Mouse (Mus musculus): ENCODE measurements at regions not wholly inside any gene's neighbourhood (a gene's known extent, or its start where the extent isn't known, plus 50 kb on each side); places are given as distances from the start of the nearest gene placed in this dataset.
A peak's percentile ranks its signal among the peaks of the same experiment; 100 is the strongest.

DNA sequence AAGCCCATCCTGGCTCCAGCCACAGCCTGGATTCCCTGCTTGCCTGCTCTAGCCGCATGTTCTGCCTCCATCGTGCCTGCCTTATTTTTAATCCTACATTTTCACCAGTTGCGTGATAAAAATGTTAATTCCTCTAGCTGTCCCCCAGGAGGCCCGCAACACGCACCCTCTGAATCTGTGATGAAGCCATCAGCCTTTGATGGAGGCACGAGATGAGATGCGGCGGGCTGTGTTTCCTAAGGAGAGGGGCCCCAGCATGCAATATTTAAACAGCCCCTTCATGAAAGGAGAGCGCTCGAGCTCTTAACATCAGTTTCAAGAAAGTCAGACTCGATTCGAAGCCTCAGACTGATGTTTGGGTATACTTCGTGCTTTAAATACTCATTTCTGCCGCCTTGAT is 76.3 kb downstream of the Nptx2 start:
- DNase-seq = no peak

DNA sequence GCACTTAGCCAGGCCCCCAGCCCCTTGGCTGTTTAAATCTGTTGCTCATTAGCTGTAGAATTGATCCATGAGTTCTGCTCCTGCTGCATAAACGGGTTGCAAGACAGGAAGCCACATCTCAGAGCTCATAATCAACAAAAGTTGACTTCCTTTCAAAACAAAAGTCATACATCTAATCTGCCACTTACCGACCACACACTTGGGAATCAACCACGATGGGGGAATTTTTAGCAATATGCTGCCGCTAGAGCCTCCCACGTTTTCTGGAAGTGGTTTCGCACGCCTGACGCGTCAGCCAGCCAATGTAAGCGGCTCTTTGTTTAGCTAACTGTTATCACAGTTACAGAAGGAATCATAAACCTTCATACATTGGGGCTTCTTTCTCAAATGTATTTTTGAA is 77.7 kb downstream of the Nptx2 start:
- DNase-seq = no peak

DNA sequence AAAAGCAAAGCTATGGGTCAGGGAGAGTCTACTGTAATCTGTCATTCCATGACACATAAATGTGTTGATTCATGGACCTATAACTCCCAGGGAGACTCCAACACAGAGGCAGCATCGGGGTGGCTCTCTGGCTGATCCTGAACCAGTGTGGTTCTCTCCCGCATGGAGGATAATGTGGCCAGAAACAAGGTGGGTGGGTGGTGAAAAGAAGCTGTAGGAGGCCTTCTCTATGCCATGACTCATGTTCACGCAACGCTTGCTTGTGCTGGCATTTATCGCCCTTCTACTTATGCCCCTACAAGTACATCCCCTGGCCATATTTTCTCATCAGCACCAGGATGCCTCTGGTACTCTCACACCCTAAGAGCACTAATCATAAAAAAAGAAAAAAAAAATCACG is 86.6 kb downstream of the Nptx2 start:
- DNase-seq = no peak

DNA sequence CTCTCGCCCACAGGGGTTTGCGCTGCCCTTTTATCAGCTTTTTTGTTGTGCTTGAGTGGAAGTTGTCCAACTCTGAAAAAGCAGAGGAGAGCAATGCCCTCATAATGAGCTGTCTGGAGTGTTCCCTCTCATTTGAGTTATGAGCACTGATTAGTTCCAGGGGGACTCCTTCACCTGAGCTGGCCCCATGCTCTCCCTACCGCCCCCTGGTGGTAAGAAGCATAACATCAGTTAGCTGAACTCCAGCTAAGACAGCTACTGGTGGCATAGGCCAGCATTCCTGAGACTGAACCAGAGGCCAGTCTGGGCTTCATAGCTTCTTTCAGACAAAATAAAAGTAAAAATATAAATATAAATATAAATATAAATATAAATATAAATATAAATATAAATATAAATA is 92.9 kb downstream of the Nptx2 start:
- peak; percentile 3 to 22 for DNase-seq

DNA sequence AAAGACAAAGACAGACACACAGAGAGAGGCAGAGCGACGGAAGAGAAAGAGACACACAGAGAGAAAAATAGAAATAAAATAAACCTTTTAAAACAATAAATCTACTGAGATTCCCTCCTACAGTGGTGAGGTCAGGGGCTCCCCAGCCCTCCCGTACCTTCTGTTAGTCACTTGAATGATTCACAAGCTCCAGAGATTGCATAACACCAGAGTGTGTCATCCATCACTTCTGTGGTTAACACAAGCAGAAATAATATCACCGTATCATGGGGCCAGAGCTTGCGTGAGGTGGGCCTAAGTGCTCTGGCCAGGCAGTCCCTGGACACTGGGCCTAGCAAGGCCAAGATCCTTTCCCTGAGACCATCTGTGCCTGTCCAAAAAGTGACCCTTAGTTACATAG is 93.9 kb downstream of the Nptx2 start:
- DNase-seq = no peak

DNA sequence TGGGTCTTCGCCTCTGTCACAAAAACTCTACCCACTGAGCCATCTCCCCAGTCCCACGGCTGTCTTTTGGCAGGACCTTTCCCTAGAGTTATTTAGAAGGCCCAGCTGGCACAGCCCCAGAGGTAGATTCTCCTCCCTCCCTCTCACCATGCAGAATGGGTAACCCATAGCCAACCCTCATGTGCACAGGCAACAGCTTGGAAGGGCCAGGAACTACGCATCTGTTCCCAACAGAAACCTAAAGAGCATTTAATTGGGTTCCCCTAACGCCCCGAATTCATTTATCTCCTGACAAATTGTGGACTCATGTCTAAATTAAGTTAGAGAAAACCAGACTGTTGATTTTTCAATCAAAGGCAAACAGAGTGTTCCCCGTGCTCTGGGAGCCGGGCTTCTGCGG is 97.1 kb downstream of the Nptx2 start:
- DNase-seq = no peak

DNA sequence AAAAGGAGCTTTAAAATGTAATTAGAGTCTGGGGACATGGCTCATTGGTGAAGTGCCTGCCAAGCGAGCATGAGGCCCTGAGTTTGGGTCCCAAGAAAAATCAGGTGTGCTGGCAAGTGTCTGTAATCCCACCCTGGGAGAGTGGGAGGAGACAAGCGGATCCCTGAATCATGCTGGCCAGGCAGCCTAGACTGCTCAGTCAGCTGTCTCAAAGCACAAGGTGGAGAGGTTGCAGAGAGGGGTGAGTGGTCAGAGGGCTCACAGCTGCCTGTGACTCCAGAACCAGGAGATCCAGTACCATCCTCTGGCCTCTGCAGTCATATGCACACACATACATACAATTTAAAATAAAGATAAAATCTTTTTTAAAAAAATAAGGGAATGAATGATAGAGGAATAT is 97.7 kb downstream of the Nptx2 start:
- DNase-seq = no peak

DNA sequence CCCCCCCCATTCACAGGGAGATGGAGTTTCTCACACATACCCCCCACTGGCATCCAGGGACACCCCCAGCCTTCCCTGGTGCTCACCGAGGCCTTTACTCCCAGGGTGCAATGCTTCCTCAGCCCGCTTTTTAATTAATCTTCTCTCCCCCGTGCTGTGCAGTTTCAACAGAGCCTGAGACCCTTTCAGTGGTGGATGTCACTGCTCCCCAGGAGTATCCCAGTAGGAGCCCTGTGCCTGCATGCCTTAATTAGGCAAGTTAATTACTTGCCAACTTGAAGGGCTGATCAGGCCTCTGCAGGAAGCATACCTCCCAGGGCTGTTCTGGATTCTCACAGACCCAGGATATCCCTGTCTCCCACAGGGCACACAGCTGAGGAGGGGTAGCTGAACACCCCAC is 99.7 kb downstream of the Nptx2 start:
- DNase-seq = no peak

DNA sequence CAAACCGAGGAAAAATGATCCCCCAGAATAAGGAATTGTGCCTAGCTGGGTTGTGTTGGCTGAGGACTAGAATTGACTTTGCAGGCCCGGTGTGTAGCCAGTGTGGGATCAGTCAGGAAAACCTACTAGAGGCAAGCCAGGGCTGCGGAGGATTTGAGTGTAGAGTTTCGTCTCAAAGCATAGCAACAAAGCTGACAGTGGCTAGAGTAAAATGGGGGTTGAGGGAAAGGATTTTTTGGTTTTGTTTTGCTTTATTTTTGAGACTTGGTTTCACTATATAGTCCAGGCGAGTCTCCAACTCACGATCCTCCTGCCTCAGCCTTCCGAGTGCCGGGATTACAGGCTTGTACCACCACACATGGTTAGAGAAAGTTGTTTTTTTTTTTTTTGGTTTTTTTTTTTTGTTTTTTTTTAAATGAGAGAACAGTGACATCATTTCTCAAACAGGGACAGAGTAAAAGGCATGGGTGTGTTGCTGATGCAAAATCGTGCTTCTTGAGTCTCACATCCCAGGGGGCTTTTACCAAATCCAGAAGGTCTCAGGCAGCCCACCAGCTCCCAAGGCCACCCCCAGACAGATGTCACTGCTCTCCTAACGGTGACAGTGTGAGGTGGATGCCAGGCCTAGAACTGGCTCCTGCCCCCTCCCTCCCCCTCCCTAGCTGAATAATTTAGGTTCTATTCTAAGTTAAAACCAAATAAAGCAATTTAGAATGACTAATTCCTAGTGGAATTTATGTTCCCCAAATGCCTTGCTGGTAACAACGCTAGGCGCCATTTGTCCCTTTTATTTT is 101.8 kb downstream of the Nptx2 start:
- no peak for DNase-seq

DNA sequence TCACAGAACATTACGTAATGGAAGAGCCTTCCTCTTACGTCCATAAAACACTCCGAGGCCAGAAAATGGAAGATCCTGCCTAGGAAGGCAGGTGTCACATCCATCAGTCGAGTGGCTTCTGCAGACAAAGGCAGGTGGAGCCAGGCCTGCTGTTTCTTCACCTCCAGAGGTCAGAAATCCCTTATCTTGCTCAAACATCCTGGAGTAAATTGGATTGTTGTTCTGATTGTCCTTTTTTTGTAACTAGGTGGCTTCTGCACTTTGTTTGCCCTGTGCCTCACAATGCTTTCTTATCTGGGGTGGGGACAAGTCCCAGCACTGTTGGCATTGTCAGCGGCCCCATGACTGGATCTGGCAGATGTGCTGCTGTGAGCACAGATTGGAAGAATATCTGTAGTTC is 106.5 kb downstream of the Nptx2 start:
- DNase-seq = no peak

DNA sequence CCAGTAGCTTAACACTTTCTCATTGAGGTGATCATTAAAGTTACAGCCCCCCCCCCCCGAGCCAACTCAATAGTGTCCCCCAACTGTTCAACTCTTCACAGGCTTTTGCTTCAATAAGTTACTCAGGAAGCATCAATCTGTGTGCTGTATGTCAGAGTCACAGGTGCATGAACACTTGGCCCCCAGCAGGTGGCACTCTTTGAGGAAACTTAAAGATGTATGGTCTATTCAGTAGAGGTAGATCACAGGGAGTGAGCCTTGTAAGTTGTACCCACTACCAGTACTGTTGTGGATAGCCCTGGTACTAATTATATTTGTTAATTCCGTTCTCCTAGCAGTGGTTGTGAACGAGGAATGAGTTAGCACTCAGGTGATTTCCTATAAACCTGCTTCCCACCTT is 99.6 kb downstream of the Tmem130 start:
- DNase-seq = no peak

DNA sequence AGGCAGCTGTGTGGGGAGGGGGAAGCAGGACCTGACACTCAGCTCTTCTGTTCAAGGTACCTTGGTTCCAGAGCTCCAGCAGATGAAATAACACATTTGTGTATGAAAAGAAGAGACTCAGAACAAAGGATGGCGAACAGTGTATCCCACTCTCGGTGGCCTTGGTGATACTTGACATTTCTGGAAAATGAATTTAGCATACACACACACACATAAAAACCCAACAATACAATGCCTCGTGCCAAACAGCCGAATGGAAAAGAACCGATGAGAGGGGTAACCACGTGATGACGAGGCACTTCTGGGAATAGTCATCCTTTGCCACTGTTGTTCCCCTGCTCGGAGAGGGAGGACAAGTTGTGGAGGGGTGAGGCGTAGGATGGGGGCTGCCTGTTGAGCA is 97.6 kb downstream of the Tmem130 start:
- no peak for DNase-seq

DNA sequence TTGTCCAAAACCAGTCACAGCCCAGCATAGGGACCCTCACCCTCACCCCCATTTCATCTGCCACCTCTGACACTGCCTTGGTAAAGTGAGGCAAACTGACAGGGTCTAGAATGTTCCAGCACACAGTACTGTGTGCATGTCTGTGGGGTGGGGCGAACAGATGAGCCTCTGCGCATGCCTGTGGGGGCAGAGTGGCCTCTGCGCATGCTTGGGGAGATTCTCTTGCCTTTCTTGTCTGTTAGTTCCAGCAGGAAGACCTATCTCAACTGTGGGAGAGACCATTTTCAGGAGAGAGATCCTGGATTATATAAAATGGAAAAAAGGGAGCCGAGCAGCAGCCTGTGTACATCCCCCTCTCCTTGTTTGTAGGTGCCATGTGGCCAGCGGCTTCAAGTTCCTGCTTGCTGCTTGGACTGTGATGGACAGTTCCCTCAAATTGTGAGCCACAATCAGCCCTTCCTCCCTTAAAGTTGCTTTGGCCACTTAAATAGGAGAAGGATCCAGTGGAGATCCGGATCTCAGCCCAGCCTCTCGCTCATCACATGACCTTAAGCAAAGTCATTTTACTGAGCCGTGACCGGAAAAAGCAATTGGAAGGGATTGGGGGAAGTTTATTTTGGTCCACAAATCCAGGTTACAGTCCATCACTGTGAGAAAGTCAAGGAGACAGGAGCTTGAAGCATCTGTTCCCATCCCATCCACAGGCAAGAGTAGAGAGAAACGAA is 96.9 kb downstream of the Tmem130 start:
- no peak for DNase-seq

DNA sequence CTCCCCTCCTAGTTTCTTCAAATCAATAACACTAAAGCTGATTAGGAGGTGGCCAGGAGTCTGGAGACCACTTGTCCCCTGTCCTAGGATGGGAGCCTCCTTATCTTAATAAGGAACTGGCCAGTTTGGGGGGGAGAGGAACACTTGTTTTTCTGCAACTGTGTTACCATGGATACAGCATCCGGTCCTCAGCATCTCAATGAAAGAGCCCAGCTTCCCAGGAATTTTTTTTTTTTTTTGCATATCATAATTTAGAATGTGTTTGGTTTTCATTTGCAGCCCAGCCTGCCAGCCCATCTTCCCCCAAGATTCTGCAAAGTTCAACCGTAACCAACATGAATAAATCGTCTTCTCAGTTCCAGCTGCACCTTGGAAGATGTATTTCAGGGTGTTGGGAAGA is 93.6 kb downstream of the Tmem130 start:
- no peak for DNase-seq

DNA sequence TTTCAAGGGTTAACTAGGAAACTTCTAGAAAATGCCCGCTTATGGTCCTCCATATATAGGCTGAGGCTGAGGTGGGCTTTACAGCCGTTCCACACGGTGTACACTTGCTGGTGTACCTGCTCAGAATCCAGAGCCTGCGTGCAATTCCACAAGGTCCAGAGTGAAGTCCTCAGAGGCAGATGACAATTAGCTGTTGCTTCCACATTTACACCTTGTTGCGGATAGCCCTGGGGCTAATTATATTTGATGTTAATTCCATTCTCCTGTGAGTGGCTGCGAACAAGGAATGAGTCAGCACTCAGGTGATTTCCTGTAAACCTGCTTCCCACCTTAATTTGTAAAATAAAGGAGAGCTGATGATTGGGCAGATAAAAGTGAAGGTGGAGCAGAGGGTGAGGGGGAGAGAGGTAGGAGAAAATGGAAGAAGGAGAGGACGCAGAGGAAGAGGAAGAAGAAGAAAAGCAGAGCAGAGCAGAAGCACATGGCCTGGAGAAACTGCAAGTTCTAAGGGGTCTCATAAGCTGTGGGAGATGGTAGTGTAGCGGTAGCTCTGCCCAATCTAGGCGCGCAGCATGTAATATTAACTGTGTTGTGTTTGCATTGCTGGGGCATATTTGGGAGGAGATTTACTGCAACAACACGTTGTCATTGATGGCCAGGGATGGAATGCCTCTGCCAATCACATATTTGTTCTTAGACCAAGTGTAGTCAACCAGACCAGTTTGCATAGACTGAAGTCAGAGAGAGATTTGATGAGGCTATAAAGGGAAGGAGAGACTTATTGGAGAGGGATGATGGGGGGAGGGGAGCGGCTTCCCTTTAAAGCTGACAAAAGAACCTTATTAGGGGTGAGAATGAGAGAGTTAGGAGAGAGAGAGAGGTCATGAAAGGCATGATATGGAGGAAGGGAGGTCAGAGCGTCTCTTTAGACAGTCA is 82.5 kb downstream of the Tmem130 start:
- no peak for DNase-seq

DNA sequence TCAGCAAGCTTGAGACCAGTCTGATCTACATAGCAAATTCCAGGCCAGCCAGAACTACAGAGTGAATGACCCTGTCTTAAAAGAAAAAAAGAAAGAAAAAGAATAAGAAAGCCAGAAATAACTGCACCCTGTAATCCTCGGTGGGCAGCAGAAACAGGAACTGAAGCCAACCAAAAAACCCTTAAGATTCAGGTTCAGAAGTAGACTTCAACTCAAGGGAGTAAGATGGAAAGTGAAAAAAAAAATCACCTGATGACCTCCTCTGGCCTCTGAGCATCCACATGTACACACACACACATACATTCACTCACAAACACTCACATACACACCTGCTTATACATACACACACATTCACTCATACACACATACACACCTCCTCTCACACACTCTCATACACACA is 77.4 kb downstream of the Tmem130 start:
- DNase-seq = no peak
